Mouse (Mus musculus): ENCODE measurements around the gene Zfp821. TPM values are rescaled to one million over a fixed set of nuclear protein-coding genes. Genes with fewer than 3 reads are reported as not detected.
A peak's percentile ranks its signal among the peaks of the same experiment; 100 is the strongest.

Zfp821 gene
- 12.7 to 16.6 TPM (median 16.3 TPM) in 3 replicates for total RNA-seq (2017)

DNA sequence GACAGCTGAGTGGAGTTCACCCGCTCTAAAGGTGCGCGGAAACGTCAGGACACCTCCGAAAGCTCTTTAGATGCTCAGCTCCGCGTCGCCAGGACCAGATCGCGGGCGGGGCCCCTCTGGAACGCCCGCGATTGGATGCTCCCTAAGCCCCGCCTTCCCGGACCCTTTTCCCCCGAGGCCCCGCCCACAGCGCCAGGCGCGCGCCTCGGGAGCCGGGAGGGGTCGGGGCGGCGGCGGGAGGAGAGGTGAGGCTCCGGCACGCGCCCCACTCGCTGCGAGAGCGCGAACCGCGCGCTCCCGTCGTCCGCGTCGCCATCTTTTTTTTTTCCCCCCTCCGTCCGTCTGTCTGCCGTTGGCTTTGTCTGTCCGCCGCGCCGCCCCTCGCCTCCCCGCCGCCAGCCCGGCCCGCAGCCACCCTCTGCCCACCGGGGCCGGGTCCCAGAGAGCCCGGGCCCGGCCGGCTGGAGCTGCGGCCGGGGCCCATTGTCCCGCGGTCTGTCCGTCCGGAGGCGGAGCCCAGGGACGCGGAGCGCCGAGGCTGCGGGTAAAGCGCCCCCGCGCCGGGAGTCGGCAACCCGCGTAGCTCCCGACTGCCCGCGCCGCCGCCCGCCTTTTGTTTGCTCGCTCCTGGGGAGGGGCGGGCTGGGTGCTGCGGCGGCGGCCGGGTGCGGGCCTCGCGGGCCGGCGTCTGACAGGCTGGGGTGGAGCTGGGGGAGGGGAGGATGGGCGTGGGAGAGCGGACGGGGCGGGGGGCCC lies at the start of gene Zfp821:
Gene Zfp821, plus strand, starts transcription at position 227 of the 756 bp plus-strand sequence.
- peak; percentile 61 for ATAC-seq (replicated peaks; ENCODE audit: insufficient number of reproducible peaks, low FRiP score, low TSS enrichment, poor library complexity, severe bottlenecking)

DNA sequence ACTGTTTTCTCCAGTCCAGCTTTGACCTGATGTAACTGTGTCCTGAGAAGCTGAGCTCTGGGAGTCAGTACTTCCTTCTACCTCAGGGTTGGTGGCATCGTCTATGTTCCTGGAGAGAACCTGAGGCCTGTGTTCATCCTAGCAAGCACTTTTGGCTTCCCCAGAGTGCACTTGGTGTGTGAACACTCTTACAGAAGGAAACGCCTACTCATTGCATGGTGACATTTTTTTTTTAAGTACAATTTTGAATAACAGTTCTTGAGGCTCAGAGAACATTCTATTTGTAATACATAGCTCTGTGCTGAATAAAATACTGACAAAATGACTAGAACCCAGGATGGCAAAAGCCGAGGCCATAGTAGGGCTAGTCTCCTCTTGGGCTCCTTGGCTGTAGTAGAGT lies 48.5 kb upstream of the Zfp821 start:
- no peak for ATAC-seq (replicated peaks; ENCODE audit: insufficient number of reproducible peaks, low FRiP score, low TSS enrichment, poor library complexity, severe bottlenecking)

DNA sequence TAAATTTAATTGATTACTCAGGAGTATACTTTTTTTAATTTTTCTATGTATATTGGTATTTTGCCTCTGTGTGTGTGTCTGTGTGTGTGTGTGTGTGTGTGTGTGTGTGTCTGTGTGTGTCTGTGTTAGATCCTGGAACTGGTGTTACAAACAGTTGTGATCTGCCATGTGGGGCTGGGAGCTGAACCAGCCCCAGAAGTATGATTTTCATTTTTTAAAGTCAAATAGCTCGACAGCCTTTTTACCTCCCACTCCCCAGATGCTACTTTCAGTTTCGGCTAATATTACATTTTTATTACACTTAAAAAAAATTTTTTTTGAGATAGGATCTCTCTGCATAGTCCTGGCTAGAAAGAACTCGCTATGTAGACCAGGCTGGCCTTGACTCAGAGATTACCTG lies 43.0 kb upstream of the Zfp821 start:
- ATAC-seq (replicated peaks; ENCODE audit: insufficient number of reproducible peaks, low FRiP score, low TSS enrichment, poor library complexity, severe bottlenecking): no peak

DNA sequence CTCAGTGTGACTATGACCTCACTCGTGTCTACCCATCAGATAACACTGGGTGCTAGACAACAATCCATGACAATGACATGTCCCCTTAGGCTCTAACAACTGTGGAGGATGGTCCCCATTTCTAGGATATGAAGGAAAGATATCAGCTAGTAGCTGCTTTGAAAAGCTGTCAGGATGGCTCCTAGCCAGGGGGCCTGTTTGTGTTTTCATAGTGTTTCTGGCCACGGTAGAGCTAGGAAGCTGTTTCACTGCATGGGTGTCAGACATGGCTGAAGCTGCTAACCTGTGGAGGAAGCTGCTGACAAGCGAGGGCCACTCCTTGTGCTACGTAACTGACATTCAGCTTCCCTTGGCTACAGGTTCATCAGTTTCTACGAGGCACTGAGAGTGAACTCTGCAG lies 38.7 kb upstream of the Zfp821 start:
- no peak for ATAC-seq (replicated peaks; ENCODE audit: insufficient number of reproducible peaks, low FRiP score, low TSS enrichment, poor library complexity, severe bottlenecking)

DNA sequence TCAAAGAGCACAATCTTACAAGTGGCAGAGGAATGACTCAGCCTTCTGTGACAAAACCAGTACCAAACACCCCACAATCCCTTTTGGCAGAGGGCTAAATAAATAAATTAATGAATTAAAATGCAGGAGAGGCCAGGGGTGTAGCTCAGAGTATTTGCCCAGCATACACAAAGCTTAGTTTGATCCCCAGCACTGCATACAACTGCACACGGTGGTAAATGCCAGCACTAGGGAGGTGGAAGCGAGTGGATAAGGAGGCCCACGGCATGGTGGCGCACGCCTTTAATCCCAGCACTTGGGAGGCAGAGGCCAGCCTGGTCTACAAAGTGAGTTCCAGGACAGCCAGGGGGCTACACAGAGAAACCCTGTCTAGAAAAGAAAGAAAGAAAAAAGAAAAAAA lies 32.7 kb upstream of the Zfp821 start:
- no peak for ATAC-seq (replicated peaks; ENCODE audit: insufficient number of reproducible peaks, low FRiP score, low TSS enrichment, poor library complexity, severe bottlenecking)

DNA sequence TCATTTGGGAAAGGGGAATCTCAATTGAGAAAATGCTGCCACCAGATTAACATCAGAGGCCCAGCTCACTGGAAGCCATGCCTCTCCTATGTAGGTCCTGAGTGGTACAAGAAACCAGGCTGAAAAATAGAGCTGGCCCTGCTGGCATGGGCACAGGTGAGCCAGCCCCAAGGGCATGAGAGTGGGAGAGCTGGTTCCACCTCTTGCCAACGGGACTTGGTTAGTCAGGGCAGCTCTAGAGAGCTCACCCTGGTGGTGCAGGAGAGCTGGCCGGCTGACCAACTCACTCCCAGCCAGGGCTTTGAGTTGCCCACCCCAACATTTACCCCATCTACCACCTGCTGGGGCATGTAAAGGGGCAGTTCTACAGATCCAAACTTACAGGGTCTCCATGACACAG lies 31.8 kb upstream of the Zfp821 start:
- ATAC-seq (replicated peaks; ENCODE audit: insufficient number of reproducible peaks, low FRiP score, low TSS enrichment, poor library complexity, severe bottlenecking): no peak

DNA sequence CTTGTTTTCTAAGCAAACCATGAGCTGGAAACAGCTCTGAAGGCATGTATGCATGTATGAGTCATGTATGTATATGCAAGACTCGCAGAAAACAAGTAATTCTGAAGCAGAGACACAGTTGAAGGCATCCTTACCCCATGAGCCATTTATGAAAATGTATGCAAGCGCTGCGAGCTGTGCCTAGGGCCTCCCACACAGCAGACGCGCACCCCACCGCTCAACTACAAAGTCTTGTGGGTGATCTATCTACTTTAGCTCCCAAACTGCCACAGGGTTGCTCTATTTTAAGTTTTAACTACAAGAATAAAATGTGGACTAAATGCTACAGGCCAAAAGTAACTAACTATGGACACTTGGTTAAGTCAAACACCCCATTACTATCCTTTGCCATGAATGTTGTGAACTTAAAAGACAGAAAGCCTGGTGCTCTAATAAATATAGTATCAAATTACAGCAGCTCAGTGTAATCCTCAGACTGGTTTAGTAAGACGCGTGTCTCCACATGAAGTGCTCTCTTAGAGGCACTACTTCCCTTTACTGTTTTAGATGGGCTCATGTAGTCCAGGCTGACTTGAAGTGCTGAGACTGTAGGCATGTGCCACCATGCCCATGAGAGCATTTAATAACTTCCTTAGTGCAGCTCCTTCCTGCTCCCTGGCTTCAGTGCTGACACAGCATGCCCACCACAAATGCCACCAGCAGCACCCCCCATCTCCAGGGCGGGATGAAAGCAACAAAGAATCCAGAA lies 29.3 kb upstream of the Zfp821 start:
- ATAC-seq (replicated peaks; ENCODE audit: insufficient number of reproducible peaks, low FRiP score, low TSS enrichment, poor library complexity, severe bottlenecking): no peak

DNA sequence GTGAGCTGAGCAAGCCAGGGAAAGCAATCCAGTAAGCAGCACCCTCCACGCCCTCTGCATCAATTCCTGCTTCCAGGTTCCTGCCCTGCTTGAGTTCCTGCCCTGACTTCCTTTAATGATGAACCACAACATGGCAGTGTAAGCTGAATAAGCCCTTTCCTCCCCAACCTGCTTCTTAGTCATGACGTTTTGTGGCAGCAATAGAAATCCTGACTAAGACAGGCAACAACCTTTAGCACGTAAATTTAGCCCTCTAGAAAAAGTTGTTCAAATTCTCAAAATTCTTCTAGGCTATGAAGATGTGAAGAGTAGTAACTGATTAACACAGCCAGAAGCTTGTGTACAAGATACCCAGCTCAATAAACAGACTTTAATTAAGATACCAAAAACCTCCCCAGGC lies 23.8 kb upstream of the Zfp821 start:
- no peak for ATAC-seq (replicated peaks; ENCODE audit: insufficient number of reproducible peaks, low FRiP score, low TSS enrichment, poor library complexity, severe bottlenecking)

DNA sequence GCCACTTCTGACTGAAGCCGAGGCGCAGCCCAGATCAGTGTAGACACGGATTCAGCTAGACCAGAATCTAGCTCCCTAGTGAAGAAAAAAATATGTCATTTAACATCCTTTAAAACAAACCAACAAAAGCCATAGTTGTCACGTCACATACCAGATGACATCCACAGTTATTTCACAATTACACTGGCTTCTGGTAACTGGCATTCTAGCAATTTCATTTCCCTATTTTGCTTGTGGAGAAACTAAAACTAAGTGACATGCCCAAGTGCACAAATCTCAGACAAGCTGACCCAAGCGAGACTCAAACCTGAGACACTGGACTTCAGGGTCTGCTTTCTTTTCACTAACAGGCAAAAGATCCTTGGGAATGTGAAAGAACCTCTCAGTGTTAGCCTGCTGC lies 23.2 kb upstream of the Zfp821 start:
- ATAC-seq (replicated peaks; ENCODE audit: insufficient number of reproducible peaks, low FRiP score, low TSS enrichment, poor library complexity, severe bottlenecking): peak; percentile 84

DNA sequence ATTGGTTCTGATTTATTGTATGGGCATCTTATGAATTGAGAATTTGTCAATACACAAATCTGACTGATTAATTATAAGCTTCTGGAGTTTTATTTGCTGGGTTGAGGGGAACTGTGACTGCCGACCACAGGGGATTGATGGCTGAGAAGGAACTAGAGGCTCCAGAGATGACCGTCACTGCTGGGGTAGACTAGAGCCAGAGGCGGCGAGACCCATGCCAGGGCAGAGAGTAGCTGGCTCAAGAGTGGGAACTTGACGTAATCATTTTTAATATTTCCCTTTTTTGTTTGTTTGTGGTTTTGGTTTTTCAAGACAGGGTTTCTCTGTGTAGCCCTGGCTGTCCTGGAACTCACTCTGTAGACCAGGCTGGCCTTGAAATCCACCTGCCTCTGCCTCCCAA lies 18.1 kb upstream of the Zfp821 start:
- peak; percentile 77; the same call in 1 of the 2 replicates for ATAC-seq (replicated peaks; ENCODE audit: insufficient number of reproducible peaks, low FRiP score, low TSS enrichment, poor library complexity, severe bottlenecking)

DNA sequence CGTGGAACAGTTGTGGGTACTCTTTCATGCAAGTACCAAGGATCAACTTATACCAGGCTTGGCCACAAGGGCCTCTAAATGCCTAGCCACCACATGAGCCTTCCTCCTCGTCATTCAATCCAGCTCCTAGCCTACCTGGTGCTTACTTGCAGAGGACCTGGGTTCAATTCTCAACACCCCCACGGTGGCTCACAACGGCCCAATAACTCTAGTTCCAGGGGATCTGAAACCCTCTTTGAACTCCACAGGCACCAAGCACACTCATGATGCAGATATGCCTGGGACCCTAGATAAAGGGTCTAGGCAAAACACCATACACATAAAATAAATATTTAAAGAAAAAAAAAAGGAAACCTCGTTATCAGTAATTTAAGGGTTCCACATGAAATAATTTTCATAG lies 13.6 kb upstream of the Zfp821 start:
- ATAC-seq (replicated peaks; ENCODE audit: insufficient number of reproducible peaks, low FRiP score, low TSS enrichment, poor library complexity, severe bottlenecking): no peak

DNA sequence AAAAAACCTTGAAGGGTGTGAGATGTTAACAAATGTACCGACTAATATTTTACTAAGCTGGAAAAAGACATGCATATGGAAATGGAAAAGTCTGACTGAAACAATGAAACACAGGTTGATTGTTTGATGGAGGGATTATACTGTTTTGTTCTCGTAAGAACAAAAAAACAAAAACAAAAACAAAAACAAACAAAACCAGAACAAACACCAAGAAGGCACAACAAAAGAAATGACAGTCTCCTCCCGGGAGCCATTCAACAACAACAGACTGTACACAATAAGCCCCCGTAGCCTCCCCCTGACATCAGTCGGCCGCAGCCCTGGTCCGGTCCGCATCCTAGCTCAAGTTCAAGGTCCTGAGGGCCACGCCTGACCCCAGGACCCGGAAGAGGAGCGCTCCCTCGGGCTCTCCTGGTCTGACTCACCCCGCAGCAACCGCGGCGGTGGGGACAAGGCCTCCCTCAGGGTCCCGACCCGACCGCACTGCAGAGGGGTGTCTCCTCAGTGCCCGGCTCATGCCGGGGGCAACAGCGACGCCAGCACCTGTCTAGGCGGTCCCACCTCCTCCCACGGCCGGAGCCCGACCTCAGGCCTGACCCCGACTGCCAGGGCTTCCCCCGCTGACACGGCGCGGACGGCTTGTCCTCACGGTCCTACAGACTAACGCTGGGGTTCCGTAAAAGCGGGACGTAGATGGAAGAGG lies 12.8 kb upstream of the Zfp821 start:
- no peak for ATAC-seq (replicated peaks; ENCODE audit: insufficient number of reproducible peaks, low FRiP score, low TSS enrichment, poor library complexity, severe bottlenecking)

DNA sequence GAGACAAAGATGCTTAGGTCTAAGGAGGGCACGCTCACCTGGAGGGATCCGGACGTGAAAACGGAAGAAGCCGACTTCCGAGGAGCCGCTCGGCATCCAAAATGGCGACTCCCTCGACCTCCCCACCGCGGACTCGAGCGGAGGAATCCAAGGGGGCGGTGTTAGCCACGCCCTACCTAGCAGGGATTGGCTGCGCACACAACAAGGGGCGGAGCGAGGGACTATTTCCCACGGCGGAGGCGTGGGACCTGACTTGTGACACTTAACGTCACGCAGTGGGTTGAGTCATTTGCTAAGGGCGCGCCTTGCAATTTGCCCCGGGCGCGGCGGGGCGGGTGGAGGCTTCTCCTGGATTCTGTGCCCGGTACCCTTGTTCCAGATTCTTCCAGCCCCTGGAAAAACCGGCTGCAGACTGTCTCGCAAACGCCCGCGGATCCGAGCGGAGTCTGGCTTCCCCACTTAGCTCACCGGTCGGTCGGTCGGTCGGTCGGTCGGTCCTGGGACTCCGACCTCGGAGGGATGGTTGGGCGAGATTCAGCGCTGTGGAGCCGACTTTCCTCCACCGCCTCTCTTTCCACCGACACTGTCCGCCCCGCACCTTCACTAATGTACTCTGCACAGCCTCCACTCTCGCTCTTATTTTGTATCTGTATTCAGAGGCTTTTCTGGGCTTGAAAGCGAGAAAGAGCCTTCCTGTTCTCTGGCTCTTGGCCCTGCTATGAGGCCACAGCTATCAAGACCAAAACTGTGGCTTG lies 12.0 kb upstream of the Zfp821 start, which contains the start of gene Ist1:
Gene Ist1, minus strand, starts transcription at position 115 of the 755 bp plus-strand sequence.
- peak; percentile 97 for ATAC-seq (replicated peaks; ENCODE audit: insufficient number of reproducible peaks, low FRiP score, low TSS enrichment, poor library complexity, severe bottlenecking)

DNA sequence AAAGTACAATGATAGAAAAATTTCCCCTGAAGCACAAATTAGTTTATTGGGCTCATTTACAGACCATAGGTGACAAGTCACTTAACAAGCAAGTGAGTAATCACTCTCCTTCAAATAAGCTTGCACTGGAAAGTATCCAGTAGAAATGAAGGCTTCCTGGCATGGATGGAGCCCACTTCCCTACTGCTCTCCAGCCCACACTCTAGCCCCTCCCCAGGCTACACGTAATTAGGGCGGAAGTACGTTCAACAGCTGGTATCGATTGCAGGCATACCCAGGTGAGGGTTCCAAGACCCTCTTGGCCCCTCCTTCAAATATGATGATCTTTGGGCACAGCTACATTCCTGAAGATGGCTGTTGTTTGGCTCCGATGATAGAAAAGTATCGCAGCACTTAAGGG lies 11.2 kb upstream of the Zfp821 start:
- peak; percentile 18; the same call in 1 of the 2 replicates for ATAC-seq (replicated peaks; ENCODE audit: insufficient number of reproducible peaks, low FRiP score, low TSS enrichment, poor library complexity, severe bottlenecking)

DNA sequence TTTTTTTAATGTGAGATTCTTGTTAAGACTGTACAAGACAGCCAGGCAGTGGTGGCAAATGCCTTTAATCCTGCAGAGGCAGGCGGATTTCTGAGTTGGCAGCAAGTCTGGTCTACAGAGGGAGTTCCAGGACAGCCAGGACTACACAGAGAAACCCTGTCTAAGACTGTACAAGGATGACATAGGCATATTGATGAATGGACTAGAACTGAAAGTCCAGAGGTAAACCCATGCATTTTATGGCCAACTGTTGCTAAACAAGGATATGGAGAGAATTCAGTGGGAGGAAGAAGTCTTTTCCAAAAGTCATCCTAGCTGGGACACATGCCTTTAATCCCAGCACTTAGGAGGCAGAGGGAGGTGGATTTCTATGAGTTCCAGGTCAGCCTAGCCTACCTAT lies 7.6 kb upstream of the Zfp821 start:
- ATAC-seq (replicated peaks; ENCODE audit: insufficient number of reproducible peaks, low FRiP score, low TSS enrichment, poor library complexity, severe bottlenecking): no peak

DNA sequence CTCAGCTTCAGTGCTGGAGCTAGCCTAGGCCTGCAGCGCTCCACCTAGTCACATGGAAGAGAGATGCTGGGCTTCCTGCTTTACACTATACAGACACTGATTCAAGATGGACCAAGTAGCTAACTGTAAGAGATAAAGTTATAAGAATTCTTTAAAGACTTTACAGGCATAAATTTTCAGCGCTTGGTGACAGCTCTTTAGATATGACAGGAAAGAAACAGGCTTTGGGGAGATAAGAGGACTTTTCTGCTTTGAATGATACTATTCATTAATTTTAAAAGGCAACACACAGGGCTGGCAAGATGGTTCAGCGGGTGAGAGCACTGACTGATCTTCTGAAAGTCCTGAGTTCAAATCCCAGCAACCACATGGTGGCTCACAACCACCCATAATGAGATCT lies 6.9 kb upstream of the Zfp821 start:
- no peak for ATAC-seq (replicated peaks; ENCODE audit: insufficient number of reproducible peaks, low FRiP score, low TSS enrichment, poor library complexity, severe bottlenecking)

DNA sequence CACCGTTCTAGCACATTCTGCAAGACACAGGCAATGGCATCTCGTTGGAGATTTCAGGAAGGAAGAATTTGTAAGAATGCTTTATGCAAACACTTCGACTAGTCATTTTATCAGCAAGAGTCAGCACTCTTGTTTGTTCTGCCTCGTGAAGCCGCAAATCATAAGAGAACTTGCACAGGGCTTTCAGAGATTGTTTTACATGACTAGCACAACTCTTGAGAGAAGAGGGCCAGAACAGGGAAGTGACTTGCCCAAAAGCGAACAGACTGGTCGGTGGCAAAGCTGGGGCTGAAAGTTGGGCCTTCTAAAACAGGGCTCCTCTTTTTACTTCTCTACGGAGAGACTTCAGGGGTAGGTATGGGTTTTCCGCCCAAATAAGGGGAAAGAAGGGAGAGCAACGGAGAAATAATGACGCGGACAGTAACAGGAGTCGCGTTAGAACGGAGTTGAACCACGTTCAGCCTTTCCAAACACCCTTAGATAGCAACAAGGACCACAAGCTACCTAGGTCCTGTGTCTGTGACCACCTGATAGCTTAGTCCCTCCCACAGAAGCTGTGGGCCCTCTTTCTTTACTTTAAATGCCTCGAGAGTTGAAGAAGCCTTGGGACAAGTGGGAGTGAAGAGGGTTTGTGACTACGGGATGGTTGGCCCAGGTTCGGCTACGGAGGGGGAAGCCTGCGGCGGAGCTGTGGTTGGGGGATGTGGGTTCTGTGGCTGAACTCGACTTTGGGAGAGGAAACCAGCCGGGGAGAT lies 604 bp upstream of the Zfp821 start:
- peak; percentile 36; the same call in 1 of the 2 replicates for ATAC-seq (replicated peaks; ENCODE audit: insufficient number of reproducible peaks, low FRiP score, low TSS enrichment, poor library complexity, severe bottlenecking)

Measured in monocyte, adult 5-6 weeks (primary cell).